Mouse (Mus musculus): ENCODE measurements around the gene Map2k5. TPM values are rescaled to one million over a fixed set of nuclear protein-coding genes. Genes with fewer than 3 reads are reported as not detected.

Gene Map2k5
- 10 to 100 TPM; 18.9 to 19.2 TPM for total RNA-seq (2021)

GRCm38 (mm10) chr9:63377270-63378142 lies at the start of gene Map2k5:
TSS of gene Map2k5 (minus strand) at chr9:63377902.
- intact Hi-C loops (cut with DNase I), result loop anchor here (1.0 to 10.0 kb wide), 2 partner anchors 22 to 563 kb away; partner anchors contain the start of genes 2300009A05Rik and Fem1b
- DNase-seq, result peak; percentile 90 to 93

- no peak for DNase-seq
- intact Hi-C loops (cut with DNase I), result no loop called here
These were observed 43.5 kb upstream of the Map2k5 start for GRCm38 (mm10) chr9:63421096-63421736.

GRCm38 (mm10) chr9:63420396-63420795 lies 42.7 kb upstream of the Map2k5 start:
- intact Hi-C loops (cut with DNase I), result no loop called here
- DNase-seq, result no peak

GRCm38 (mm10) chr9:63400176-63400575 lies 22.5 kb upstream of the Map2k5 start:
- intact Hi-C loops (cut with DNase I), result no loop called here
- no peak for DNase-seq

- intact Hi-C loops (cut with DNase I), result loop anchor here (1.0 to 5.0 kb wide), 2 partner anchors 22 to 172 kb away; partner anchors contain the start of gene Map2k5
These were observed 21.7 kb upstream of the Map2k5 start for GRCm38 (mm10) chr9:63399463-63399815.

GRCm38 (mm10) chr9:63398611-63399462 lies 21.1 kb upstream of the Map2k5 start, which contains the start of gene 2300009A05Rik:
TSS of gene 2300009A05Rik (minus strand) at chr9:63399246.
- intact Hi-C loops (cut with DNase I), result loop anchor here (1.0 to 5.0 kb wide), 2 partner anchors 22 to 172 kb away; partner anchors contain the start of gene Map2k5
- DNase-seq, result peak; percentile 96 to 98

More at GRCm38 (mm10) chr9:63399463-63399815, 21.7 kb upstream of the Map2k5 start:
- DNase-seq, result no peak

GRCm38 (mm10) chr9:63395612-63396011 lies 17.9 kb upstream of the Map2k5 start:
- no peak for DNase-seq
- intact Hi-C loops (cut with DNase I), result loop anchor here (5.0 kb wide), 1 partner anchor 168 kb away; no protein-coding TSS in a partner anchor

GRCm38 (mm10) chr9:63391307-63391706 lies 13.6 kb upstream of the Map2k5 start:
- no peak for DNase-seq
- intact Hi-C loops (cut with DNase I), result no loop called here

GRCm38 (mm10) chr9:63382761-63383160 lies 5.1 kb upstream of the Map2k5 start:
- intact Hi-C loops (cut with DNase I), result no loop called here
- DNase-seq, result no peak

- DNase-seq, result no peak
- intact Hi-C loops (cut with DNase I), result no loop called here
These were observed 2.6 kb upstream of the Map2k5 start for GRCm38 (mm10) chr9:63380326-63380725.

GRCm38 (mm10) chr9:63378174-63378573 lies 472 bp upstream of the Map2k5 start:
- intact Hi-C loops (cut with DNase I), result loop anchor here (10.0 kb wide), 1 partner anchor 563 kb away; the partner anchor contains the start of gene Fem1b
- no peak for DNase-seq

GRCm38 (mm10) chr9:63373315-63373714 lies 4.4 kb downstream of the Map2k5 start:
- no peak for DNase-seq
- intact Hi-C loops (cut with DNase I), result loop anchor here (10.0 kb wide), 1 partner anchor 559 kb away; the partner anchor contains the start of gene Fem1b

GRCm38 (mm10) chr9:63372541-63372940 lies 5.2 kb downstream of the Map2k5 start:
- intact Hi-C loops (cut with DNase I), result loop anchor here (10.0 kb wide), 1 partner anchor 558 kb away; the partner anchor contains the start of gene Fem1b
- no peak for DNase-seq

- intact Hi-C loops (cut with DNase I), result no loop called here
- no peak for DNase-seq
These were observed 17.3 kb downstream of the Map2k5 start for GRCm38 (mm10) chr9:63360410-63360809.

- no peak for DNase-seq
- intact Hi-C loops (cut with DNase I), result no loop called here
These were observed 18.7 kb downstream of the Map2k5 start for GRCm38 (mm10) chr9:63359016-63359415.

- intact Hi-C loops (cut with DNase I), result no loop called here
- DNase-seq, result no peak
These were observed 21.0 kb downstream of the Map2k5 start for GRCm38 (mm10) chr9:63356721-63357120.

- DNase-seq, result no peak
- intact Hi-C loops (cut with DNase I), result no loop called here
These were observed 21.4 kb downstream of the Map2k5 start for GRCm38 (mm10) chr9:63356278-63356677.

GRCm38 (mm10) chr9:63354168-63354567 lies 23.5 kb downstream of the Map2k5 start:
- DNase-seq, result no peak
- intact Hi-C loops (cut with DNase I), result no loop called here

- intact Hi-C loops (cut with DNase I), result no loop called here
- DNase-seq, result no peak
These were observed 27.7 kb downstream of the Map2k5 start for GRCm38 (mm10) chr9:63350030-63350429.

- DNase-seq, result no peak
- intact Hi-C loops (cut with DNase I), result no loop called here
These were observed 28.5 kb downstream of the Map2k5 start for GRCm38 (mm10) chr9:63349241-63349640.
